Mouse (Mus musculus) midbrain, embryonic 11.5 days (tissue): ENCODE measurements around the gene Rnf34. TPM values are rescaled to one million over a fixed set of nuclear protein-coding genes. Genes with fewer than 3 reads are reported as not detected.

Experiments used
- ATAC-seq: fragments of 200-750 bp; cut with Nextera tagmentation; 2 replicates; pipeline ENCODE4 v1.8.0; 2017; ENCODE audit warnings: moderate TSS enrichment, moderate library complexity; ENCODE audit not compliant: low FRiP score
- DNase-seq: peaks from one replicate; pipeline ENCODE4 v3.0.0; 2015; ENCODE audit warnings: low spot score; ENCODE audit errors: missing footprints
- H3K27ac ChIP-seq: fragments of 300-500 bp; sonication (generic); 2 replicates; pipeline ENCODE4 v1.5.1; 2014; ENCODE audit warnings: low read depth, low read length
- H3K27me3 ChIP-seq: fragments of 300-500 bp; sonication (generic); 2 replicates; pipeline ENCODE4 v1.6.1; 2014; ENCODE audit warnings: mild to moderate bottlenecking, low read length, moderate library complexity, mixed read lengths; ENCODE audit not compliant: control insufficient read depth, insufficient read depth
- H3K36me3 ChIP-seq: fragments of 300-500 bp; sonication (generic); 2 replicates; pipeline ENCODE4 v1.6.1; 2014; ENCODE audit warnings: mild to moderate bottlenecking, low read length, moderate library complexity, mixed read lengths; ENCODE audit not compliant: control insufficient read depth, insufficient read depth
- H3K4me1 ChIP-seq: fragments of 300-500 bp; sonication (generic); 2 replicates; pipeline ENCODE4 v1.6.1; 2014; ENCODE audit warnings: low read length; ENCODE audit not compliant: control insufficient read depth, insufficient read depth
- H3K4me2 ChIP-seq: fragments of 300-500 bp; sonication (generic); 2 replicates; pipeline ENCODE4 v1.6.1; 2014; ENCODE audit warnings: mild to moderate bottlenecking, moderate library complexity
- H3K4me3 ChIP-seq: fragments of 300-500 bp; sonication (generic); 2 replicates; pipeline ENCODE4 v1.5.1; 2014; ENCODE audit warnings: low read depth, low read length
- H3K9ac ChIP-seq: fragments of 300-500 bp; sonication (generic); 2 replicates; pipeline ENCODE4 v1.6.1; 2014; ENCODE audit warnings: low read length
- H3K9me3 ChIP-seq: fragments of 300-500 bp; sonication (generic); 2 replicates; pipeline ENCODE4 v1.6.1; 2016; ENCODE audit warnings: low read length; ENCODE audit not compliant: control insufficient read depth
- WGBS: fragments of 180-500 bp; shearing (Covaris S2); extraction: QIAGEN DNeasy Blood & Tissue Kit; methylation state at CpG from one replicate; pipeline ENCODE4 v1.1.7; 2014; 5-methylcytosine and 5-hydroxymethylcytosine counted together
- polyA plus RNA-seq: library from polyadenylated mRNA; unstranded; fragments of >200 nt; fragmentation: Nextera tagmentation; extraction: Ambion mirVana; gene quantifications from 2 replicates; pipeline ENCODE4 v1.2.1, GENCODE M21; 2014

Rnf34 gene
- 54.9 and 65.9 TPM in 2 replicates for polyA plus RNA-seq

- H3K4me3 ChIP-seq = peak within 1 kb of the TSS; percentile 69
- no peaks in the 10 kb centered on the region for H3K9me3 ChIP-seq
- peak; percentile 99 for DNase-seq
- no peaks in the 10 kb centered on the region for H3K27me3 ChIP-seq
- WGBS = under 1% methylated on average over 60 of the region's 61 CpGs
- H3K27ac ChIP-seq = peak within 1 kb of the TSS; percentile 87
- peak within 1 kb of the TSS; percentile 91 for H3K9ac ChIP-seq
- ATAC-seq = peak; percentile 100
- no peaks in the 10 kb centered on the region for H3K36me3 ChIP-seq
- H3K4me2 ChIP-seq = peak within 1 kb of the TSS; percentile 66
- H3K4me1 ChIP-seq = peaks cover 8% of the 10 kb centered on the region
Measured at GRCm38 (mm10) chr5:122849521-122850318, at the start of gene Rnf34. TSS of gene Rnf34 (plus strand) at chr5:122850048.

- DNase-seq (no peak), ATAC-seq (no peak)
- H3K4me1 ChIP-seq = no peaks in the 10 kb centered on the region
- no peak overlapping the region for H3K9ac ChIP-seq
- H3K9me3 ChIP-seq = no peaks in the 10 kb centered on the region
- WGBS = 95% methylated on average over 13 of the region's 13 CpGs
- no peaks in the 10 kb centered on the region for H3K27me3 ChIP-seq
- no peak overlapping the region for H3K4me3 ChIP-seq
- H3K27ac ChIP-seq = no peak overlapping the region
- H3K36me3 ChIP-seq = peaks cover 40% of the 10 kb centered on the region
- no peak overlapping the region for H3K4me2 ChIP-seq
Measured at GRCm38 (mm10) chr5:122800345-122801010, 49.4 kb upstream of the Rnf34 start.

GRCm38 (mm10) chr5:122801684-122802083, 48.2 kb upstream of the Rnf34 start:
- no peaks in the 10 kb centered on the region for H3K27me3 ChIP-seq
- WGBS = 94% methylated on average over 8 of the region's 8 CpGs

GRCm38 (mm10) chr5:122802706-122803105, 47.1 kb upstream of the Rnf34 start:
- Histone ChIP-seq H3K4me3 (no peak overlapping the region), H3K27ac (no peak overlapping the region), H3K4me2 (no peak overlapping the region), H3K4me1 (no peaks in the 10 kb centered on the region), H3K27me3 (no peaks in the 10 kb centered on the region), H3K36me3 (peaks cover 43% of the 10 kb centered on the region), H3K9me3 (no peaks in the 10 kb centered on the region), H3K9ac (no peak overlapping the region)
- DNase-seq (no peak), ATAC-seq (no peak)
- 93% methylated on average over 9 of the region's 9 CpGs for WGBS

More at GRCm38 (mm10) chr5:122801684-122802083, 48.2 kb upstream of the Rnf34 start:
- Histone ChIP-seq H3K4me1 (no peaks in the 10 kb centered on the region), H3K4me2 (no peak overlapping the region), H3K9ac (no peak overlapping the region), H3K9me3 (no peaks in the 10 kb centered on the region), H3K36me3 (peaks cover 48% of the 10 kb centered on the region), H3K4me3 (no peak overlapping the region), H3K27ac (no peak overlapping the region)
- DNase-seq = no peak
- ATAC-seq = no peak

GRCm38 (mm10) chr5:122805503-122805902, 44.3 kb upstream of the Rnf34 start:
- no peak for ATAC-seq
- WGBS = 74% methylated on average over 3 of the region's 3 CpGs
- Histone ChIP-seq H3K9me3 (no peaks in the 10 kb centered on the region), H3K27ac (no peak overlapping the region), H3K4me2 (no peak overlapping the region), H3K4me1 (no peaks in the 10 kb centered on the region), H3K36me3 (peaks cover 22% of the 10 kb centered on the region), H3K4me3 (no peak overlapping the region), H3K9ac (no peak overlapping the region), H3K27me3 (no peaks in the 10 kb centered on the region)
- DNase-seq = no peak

- Histone ChIP-seq H3K4me3 (no peak overlapping the region), H3K4me2 (no peak overlapping the region), H3K9ac (no peak overlapping the region), H3K27ac (no peak overlapping the region), H3K4me1 (no peaks in the 10 kb centered on the region), H3K36me3 (peaks cover 26% of the 10 kb centered on the region), H3K27me3 (no peaks in the 10 kb centered on the region), H3K9me3 (no peaks in the 10 kb centered on the region)
- no peak for ATAC-seq
- DNase-seq = peak; percentile 94
- WGBS = 94% methylated on average over 9 of the region's 9 CpGs
Measured at GRCm38 (mm10) chr5:122811364-122812079, 38.3 kb upstream of the Rnf34 start.

GRCm38 (mm10) chr5:122812699-122813098, 37.1 kb upstream of the Rnf34 start:
- H3K36me3 ChIP-seq = peaks cover 34% of the 10 kb centered on the region

GRCm38 (mm10) chr5:122820777-122821523, 28.9 kb upstream of the Rnf34 start, which contains the start of gene Anapc5:
TSS of gene Anapc5 (minus strand) at chr5:122821339.
- Histone ChIP-seq H3K27me3 (no peaks in the 10 kb centered on the region), H3K36me3 (peaks cover 19% of the 10 kb centered on the region), H3K9ac (peak within 1 kb of the TSS; percentile 89), H3K4me2 (peak within 1 kb of the TSS; percentile 63), H3K4me1 (peaks cover 4% of the 10 kb centered on the region; the same call in 1 of the 2 replicates), H3K9me3 (no peaks in the 10 kb centered on the region), H3K27ac (peak within 1 kb of the TSS; percentile 93), H3K4me3 (peak within 1 kb of the TSS; percentile 85)
- DNase-seq (peak; percentile 98), ATAC-seq (peak; percentile 100)
- under 1% methylated on average over 55 of the region's 55 CpGs for WGBS

More at GRCm38 (mm10) chr5:122812699-122813098, 37.1 kb upstream of the Rnf34 start:
- WGBS = 96% methylated on average over 3 of the region's 3 CpGs
- no peak overlapping the region for H3K4me3 ChIP-seq
- ATAC-seq = no peak
- no peaks in the 10 kb centered on the region for H3K27me3 ChIP-seq
- peak; percentile 56 for DNase-seq
- no peak overlapping the region for H3K9ac ChIP-seq
- H3K4me2 ChIP-seq = no peak overlapping the region
- H3K4me1 ChIP-seq = no peaks in the 10 kb centered on the region
- H3K9me3 ChIP-seq = no peaks in the 10 kb centered on the region
- H3K27ac ChIP-seq = no peak overlapping the region
